Mouse (Mus musculus): ENCODE measurements at regions not wholly inside any gene's neighbourhood (a gene's known extent, or its start where the extent isn't known, plus 50 kb on each side); places are given as distances from the start of the nearest gene placed in this dataset.

DNA sequence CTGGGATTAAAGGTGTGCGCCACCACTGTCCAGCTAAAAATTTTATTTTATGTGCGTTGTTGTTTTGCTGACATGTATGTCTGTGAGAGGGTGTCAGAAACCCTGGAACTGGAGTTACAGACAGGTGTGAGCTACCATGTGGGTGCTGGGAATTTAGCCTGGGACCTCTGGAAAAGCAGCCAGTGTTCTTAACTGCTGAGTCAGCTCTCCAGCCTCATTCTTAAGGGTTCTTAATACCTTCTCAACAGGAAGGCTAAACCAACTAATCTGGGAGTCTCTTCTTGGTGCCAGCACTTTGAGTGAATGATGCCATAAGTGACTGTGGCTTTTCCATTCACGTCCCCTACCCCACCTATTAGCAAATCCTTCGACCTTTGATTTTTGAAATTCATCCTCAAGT is 104.6 kb upstream of the Teddm2 start:
- H3K4me3 ChIP-seq (replicated peaks; ENCODE audit: insufficient read depth, low read depth, low read length), result no peak overlapping the region
- WGBS, result 95% methylated on average over 4 of the region's 4 CpGs
- no peak for TF ChIP-seq POLR2A (IDR thresholded peaks at IDR 0.05; ENCODE audit: borderline replicate concordance, insufficient read depth, low read length)
- no peak for TF ChIP-seq CTCF (IDR thresholded peaks at IDR 0.05; ENCODE audit: borderline replicate concordance, insufficient read depth, low read depth, low read length)

DNA sequence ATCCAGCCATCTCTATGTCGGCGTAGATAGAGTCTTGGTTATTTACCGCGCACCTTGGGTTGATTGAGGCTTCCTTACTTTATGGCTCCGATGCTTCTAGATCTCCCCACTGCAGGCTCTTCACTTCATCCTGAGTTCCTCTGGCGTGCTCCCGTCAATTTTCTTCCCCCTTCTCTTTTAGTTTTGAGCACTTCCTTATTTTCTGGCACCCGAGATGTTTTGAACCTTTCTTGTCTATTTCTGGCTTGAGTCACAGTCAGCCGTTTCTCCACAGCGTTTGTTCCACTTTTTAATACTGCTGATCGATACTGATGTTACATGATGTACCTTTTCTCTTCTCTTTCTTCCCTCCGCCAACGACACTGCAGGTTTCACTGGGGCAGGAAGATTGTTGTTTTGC is 106.0 kb upstream of the Teddm2 start:
- no peak for TF ChIP-seq POLR2A (IDR thresholded peaks at IDR 0.05; ENCODE audit: borderline replicate concordance, insufficient read depth, low read length)
- no peak overlapping the region for H3K27ac ChIP-seq (ENCODE audit: insufficient read depth, low read length)
- no peak for DNase-seq
- whole genome bisulfite sequencing, result 86% methylated on average over 13 of the region's 13 CpGs
- no peaks in the 10 kb centered on the region for H3K4me1 ChIP-seq (ENCODE audit: control insufficient read depth, insufficient read depth, low read length)
- no peak overlapping the region for H3K4me3 ChIP-seq (replicated peaks; ENCODE audit: insufficient read depth, low read depth, low read length)
- H3K27me3 ChIP-seq (ENCODE audit: control insufficient read depth, insufficient read depth, low read length), result no peaks in the 10 kb centered on the region

More for the DNA sequence above, 104.6 kb upstream of the Teddm2 start:
- H3K27ac ChIP-seq (ENCODE audit: insufficient read depth, low read length), result no peak overlapping the region
- H3K4me1 ChIP-seq (ENCODE audit: control insufficient read depth, insufficient read depth, low read length), result no peaks in the 10 kb centered on the region
- DNase-seq, result no peak
- no peaks in the 10 kb centered on the region for H3K27me3 ChIP-seq (ENCODE audit: control insufficient read depth, insufficient read depth, low read length)

DNA sequence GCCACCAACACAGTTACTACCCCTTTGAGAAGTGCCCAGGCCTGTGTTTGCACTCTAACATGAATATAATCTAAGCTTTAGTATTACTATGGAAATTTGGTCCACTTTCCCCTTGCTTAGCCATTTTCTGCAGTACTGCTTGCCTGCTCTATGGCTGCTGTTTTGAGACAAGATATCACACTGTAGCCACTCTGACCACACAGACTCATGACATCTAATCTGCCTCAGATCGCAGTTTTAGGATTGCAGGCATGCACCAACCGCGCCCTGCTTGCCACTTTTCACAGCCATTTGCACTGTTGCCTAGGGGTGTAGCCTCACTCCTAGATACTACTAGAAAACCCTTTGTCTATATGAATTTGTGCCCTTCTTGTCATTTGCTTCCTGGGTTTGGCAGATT is 107.4 kb upstream of the Teddm2 start:
- Histone ChIP-seq H3K4me3 (replicated peaks; ENCODE audit: insufficient read depth, low read depth, low read length) (no peak overlapping the region), H3K27me3 (ENCODE audit: control insufficient read depth, insufficient read depth, low read length) (no peaks in the 10 kb centered on the region), H3K27ac (ENCODE audit: insufficient read depth, low read length) (no peak overlapping the region), H3K4me1 (ENCODE audit: control insufficient read depth, insufficient read depth, low read length) (no peaks in the 10 kb centered on the region)
- no peak for TF ChIP-seq POLR2A (IDR thresholded peaks at IDR 0.05; ENCODE audit: borderline replicate concordance, insufficient read depth, low read length)
- TF ChIP-seq CTCF (IDR thresholded peaks at IDR 0.05; ENCODE audit: borderline replicate concordance, insufficient read depth, low read depth, low read length), result no peak
- WGBS, result 92% methylated on average over 3 of the region's 3 CpGs
- no peak for DNase-seq

DNA sequence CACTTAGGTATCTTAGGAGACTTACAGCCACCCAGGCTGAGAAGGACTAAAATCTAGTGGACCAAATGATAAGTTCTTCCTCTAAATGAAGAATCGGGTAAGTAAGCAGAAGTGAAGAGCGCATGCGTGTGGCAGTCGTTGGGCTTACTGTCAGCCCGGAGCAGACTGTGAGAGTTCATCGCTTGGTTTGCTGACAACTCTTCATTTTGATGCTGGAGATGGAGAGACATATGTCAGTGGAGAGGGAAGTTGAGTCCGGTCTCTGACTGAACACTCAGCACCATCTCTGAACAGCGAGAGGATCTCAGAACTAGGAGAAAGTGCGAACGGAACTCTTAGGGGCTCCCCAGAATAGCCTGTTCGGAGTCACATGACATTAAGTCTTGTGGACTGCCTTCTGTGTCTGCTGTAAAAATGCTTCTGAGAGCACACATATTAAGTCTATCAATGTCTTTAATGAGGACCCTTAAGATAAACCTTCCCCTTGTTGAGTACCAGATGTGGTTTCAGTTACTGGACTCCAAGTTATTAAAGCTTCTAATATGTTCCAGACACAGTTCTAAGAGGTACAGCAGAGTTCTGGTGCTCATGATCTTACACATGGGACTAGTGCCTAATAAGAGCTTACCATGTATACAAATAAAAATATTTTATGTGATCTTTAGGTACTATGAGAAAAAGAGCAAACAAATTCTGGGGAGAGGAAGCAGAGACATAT is 108.7 kb upstream of the Teddm2 start:
- 92% methylated on average over 11 of the region's 11 CpGs for WGBS
- Histone ChIP-seq H3K4me3 (replicated peaks; ENCODE audit: insufficient read depth, low read depth, low read length) (no peak overlapping the region), H3K27me3 (ENCODE audit: control insufficient read depth, insufficient read depth, low read length) (no peaks in the 10 kb centered on the region), H3K27ac (ENCODE audit: insufficient read depth, low read length) (no peak overlapping the region), H3K4me1 (ENCODE audit: control insufficient read depth, insufficient read depth, low read length) (no peaks in the 10 kb centered on the region)
- DNase-seq, result no peak
- TF ChIP-seq CTCF (IDR thresholded peaks at IDR 0.05; ENCODE audit: borderline replicate concordance, insufficient read depth, low read depth, low read length) (no peak), POLR2A (IDR thresholded peaks at IDR 0.05; ENCODE audit: borderline replicate concordance, insufficient read depth, low read length) (no peak)

DNA sequence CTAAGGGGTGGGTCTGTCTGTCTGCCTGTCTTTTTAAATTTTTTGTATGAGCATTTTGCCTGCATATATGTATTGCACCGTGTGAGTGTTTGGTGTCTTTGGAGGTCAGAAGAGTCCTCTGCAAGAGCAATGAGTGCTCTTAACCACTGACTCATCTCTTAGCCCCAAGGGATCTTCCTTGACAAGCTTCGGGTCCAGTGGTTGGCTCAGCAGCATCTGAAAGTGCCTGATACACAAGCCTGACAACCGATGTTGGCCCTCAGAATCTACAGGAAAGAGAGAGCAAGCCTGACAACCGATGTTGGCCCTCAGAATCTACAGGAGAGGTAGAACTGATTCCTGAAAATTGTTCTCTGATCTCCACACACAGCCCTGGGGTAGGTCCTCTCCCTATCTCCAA is 110.7 kb upstream of the Teddm2 start:
- 82% methylated on average over 4 of the region's 4 CpGs for WGBS
- no peak overlapping the region for H3K4me3 ChIP-seq (replicated peaks; ENCODE audit: insufficient read depth, low read depth, low read length)
- no peak for DNase-seq
- no peaks in the 10 kb centered on the region for H3K27me3 ChIP-seq (ENCODE audit: control insufficient read depth, insufficient read depth, low read length)
- TF ChIP-seq POLR2A (IDR thresholded peaks at IDR 0.05; ENCODE audit: borderline replicate concordance, insufficient read depth, low read length), result no peak
- TF ChIP-seq CTCF (IDR thresholded peaks at IDR 0.05; ENCODE audit: borderline replicate concordance, insufficient read depth, low read depth, low read length), result no peak
- no peak overlapping the region for H3K27ac ChIP-seq (ENCODE audit: insufficient read depth, low read length)
- H3K4me1 ChIP-seq (ENCODE audit: control insufficient read depth, insufficient read depth, low read length), result no peaks in the 10 kb centered on the region

DNA sequence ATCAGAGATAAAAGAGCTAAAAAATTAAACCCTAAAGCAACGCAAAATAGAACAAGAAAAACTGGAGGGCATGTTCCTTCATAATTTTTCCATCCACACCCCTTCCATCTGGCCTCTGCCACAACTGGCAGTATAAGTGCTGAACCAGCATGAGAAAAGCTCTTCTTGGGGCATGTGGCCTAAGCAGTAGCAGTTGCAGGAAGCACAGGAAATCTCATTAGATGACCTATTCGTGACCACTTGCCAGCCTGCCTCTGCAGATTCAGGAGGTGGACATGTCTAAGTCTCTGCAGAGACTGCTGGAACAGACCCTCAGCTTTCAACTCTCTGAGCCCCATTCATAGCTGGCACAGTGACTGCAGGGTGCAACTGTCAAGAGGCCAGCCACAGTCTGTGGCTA is 116.5 kb upstream of the Teddm2 start:
- H3K27me3 ChIP-seq (ENCODE audit: control insufficient read depth, insufficient read depth, low read length), result no peaks in the 10 kb centered on the region; the same call in 1 of the 2 replicates
- no peak for TF ChIP-seq CTCF (IDR thresholded peaks at IDR 0.05; ENCODE audit: borderline replicate concordance, insufficient read depth, low read depth, low read length)
- no peak for DNase-seq
- WGBS, result 46% methylated on average over 2 of the region's 2 CpGs
- no peak overlapping the region for H3K4me3 ChIP-seq (replicated peaks; ENCODE audit: insufficient read depth, low read depth, low read length)
- H3K4me1 ChIP-seq (ENCODE audit: control insufficient read depth, insufficient read depth, low read length), result no peaks in the 10 kb centered on the region
- no peak overlapping the region for H3K27ac ChIP-seq (ENCODE audit: insufficient read depth, low read length)

DNA sequence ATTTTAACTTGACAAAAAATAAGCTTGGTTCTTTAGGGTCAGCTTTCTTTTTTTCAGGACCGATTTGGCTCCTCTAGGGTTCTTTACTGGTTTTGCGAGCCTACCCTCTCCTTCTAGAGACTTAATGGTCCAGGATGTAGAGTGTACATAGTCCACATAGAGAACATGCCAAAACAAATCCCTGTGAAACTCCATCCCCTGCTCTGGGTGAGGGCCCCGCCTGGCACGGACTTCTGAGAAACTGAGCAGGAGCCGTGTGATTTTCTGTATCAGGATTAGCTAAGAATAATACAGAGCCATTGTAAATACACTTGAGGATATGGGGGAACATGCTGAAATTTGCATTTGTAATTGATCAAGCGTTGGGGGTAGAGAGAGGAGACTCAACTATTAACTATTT is 118.2 kb upstream of the Teddm2 start:
- no peak for DNase-seq
- Histone ChIP-seq H3K4me1 (ENCODE audit: control insufficient read depth, insufficient read depth, low read length) (no peaks in the 10 kb centered on the region), H3K27me3 (ENCODE audit: control insufficient read depth, insufficient read depth, low read length) (no peaks in the 10 kb centered on the region; the same call in 1 of the 2 replicates), H3K27ac (ENCODE audit: insufficient read depth, low read length) (no peak overlapping the region), H3K4me3 (replicated peaks; ENCODE audit: insufficient read depth, low read depth, low read length) (no peak overlapping the region)
- TF ChIP-seq CTCF (IDR thresholded peaks at IDR 0.05; ENCODE audit: borderline replicate concordance, insufficient read depth, low read depth, low read length), result no peak
- TF ChIP-seq POLR2A (IDR thresholded peaks at IDR 0.05; ENCODE audit: borderline replicate concordance, insufficient read depth, low read length), result no peak
- 82% methylated on average over 6 of the region's 6 CpGs for WGBS

DNA sequence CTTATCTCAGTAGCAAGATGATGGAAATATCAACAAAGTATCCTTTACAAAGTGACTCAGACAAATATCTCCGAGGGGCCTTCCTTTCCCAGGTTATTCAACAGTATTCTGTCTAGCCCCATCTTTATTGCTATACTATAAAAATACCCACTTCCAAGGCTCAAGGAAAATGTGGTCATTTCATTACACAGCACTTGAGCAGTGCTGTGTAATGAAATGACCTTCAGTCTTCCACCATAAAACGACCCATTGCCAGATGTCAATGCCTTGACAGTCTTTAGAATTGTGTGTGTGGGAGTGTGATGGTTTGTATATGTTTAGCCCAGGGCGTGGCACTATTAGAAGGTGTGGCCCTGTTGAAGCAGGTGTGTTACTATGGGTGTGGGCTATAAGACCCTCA is 124.3 kb upstream of the Teddm2 start:
- no peak overlapping the region for H3K4me3 ChIP-seq (replicated peaks; ENCODE audit: insufficient read depth, low read depth, low read length)
- DNase-seq, result no peak
- no peaks in the 10 kb centered on the region; the same call in 1 of the 2 replicates for H3K27me3 ChIP-seq (ENCODE audit: control insufficient read depth, insufficient read depth, low read length)
- H3K4me1 ChIP-seq (ENCODE audit: control insufficient read depth, insufficient read depth, low read length), result no peaks in the 10 kb centered on the region
- 79% methylated on average over 3 of the region's 3 CpGs for WGBS
- H3K27ac ChIP-seq (ENCODE audit: insufficient read depth, low read length), result no peak overlapping the region
- no peak for TF ChIP-seq POLR2A (IDR thresholded peaks at IDR 0.05; ENCODE audit: borderline replicate concordance, insufficient read depth, low read length)
- TF ChIP-seq CTCF (IDR thresholded peaks at IDR 0.05; ENCODE audit: borderline replicate concordance, insufficient read depth, low read depth, low read length), result no peak
